Mouse (Mus musculus) megakaryocyte-erythroid progenitor cell, adult 5-6 weeks (primary cell): ENCODE data around the gene Ccs. TPM values are rescaled to one million over a fixed set of nuclear protein-coding genes. Genes with fewer than 3 reads are reported as not detected.
A peak's percentile ranks its signal among the peaks of the same experiment; 100 is the strongest.
"Not testable (repeated sequence)": the region's sequence is repeated elsewhere in the genome, so short reads cannot be mapped to it uniquely, and the experiment has no call there.

Experiments used
- ATAC-seq: replicated peaks from 2 replicates; pipeline ENCODE4 v1.8.0; 2016; ENCODE audit warnings: mild to moderate bottlenecking, inconsistent platforms; ENCODE audit not compliant: severe bottlenecking, poor library complexity, low FRiP score, low TSS enrichment
- total RNA-seq, 2 experiments: library from RNA; stranded (forward) in 1 of 2; stranded (reverse) in 1 of 2; fragments of 200-1000, 215-1000 nt in 1 of 2; fragments of >200 nt in 1 of 2; fragmentation: Nextera tagmentation in 1 of 2; gene quantifications; 2 replicates each; pipeline ENCODE4 v1.2.3; 2014 to 2017

The Ccs gene
- total RNA-seq, 2 experiments from 2014 or later = 59.0 to 81.3 TPM

GRCm38 (mm10) chr19:4838526-4839140, 499 bp downstream of the Ccs start:
- ATAC-seq = no peak

- ATAC-seq = no peak
Observed at GRCm38 (mm10) chr19:4837049-4837448, 2.1 kb downstream of the Ccs start.

- no peak for ATAC-seq
Observed at GRCm38 (mm10) chr19:4836096-4836495, 3.0 kb downstream of the Ccs start.

GRCm38 (mm10) chr19:4833977-4834376, 5.2 kb downstream of the Ccs start:
- ATAC-seq = no peak

- no peak for ATAC-seq
Observed at GRCm38 (mm10) chr19:4829156-4829555, 10.0 kb downstream of the Ccs start.

- no peak for ATAC-seq
Observed at GRCm38 (mm10) chr19:4828444-4829114, 10.6 kb downstream of the Ccs start.

GRCm38 (mm10) chr19:4820678-4821303, 18.3 kb downstream of the Ccs start:
- ATAC-seq = no peak

GRCm38 (mm10) chr19:4817182-4817835, 21.8 kb downstream of the Ccs start:
- ATAC-seq = no peak

- ATAC-seq = no peak
Observed at GRCm38 (mm10) chr19:4813015-4813414, 26.1 kb downstream of the Ccs start.

GRCm38 (mm10) chr19:4812334-4812949, 26.7 kb downstream of the Ccs start:
- not testable (repeated sequence) for ATAC-seq

- ATAC-seq = no peak; the same call in 1 of the 2 replicates
Observed at GRCm38 (mm10) chr19:4811909-4812242, 27.3 kb downstream of the Ccs start.

- peak; percentile 95 for ATAC-seq
Observed at GRCm38 (mm10) chr19:4811063-4811908, 27.8 kb downstream of the Ccs start, which contains the start of the genes Gm21992 and Rbm14. Gene Gm21992, minus strand, starts transcription at chr19:4811612. Gene Rbm14, minus strand, starts transcription at chr19:4811634.

GRCm38 (mm10) chr19:4810746-4811062, 28.4 kb downstream of the Ccs start:
- no peak for ATAC-seq

GRCm38 (mm10) chr19:4810309-4810708, 28.8 kb downstream of the Ccs start:
- no peak for ATAC-seq

GRCm38 (mm10) chr19:4803283-4803682, 35.8 kb downstream of the Ccs start:
- ATAC-seq = no peak

- ATAC-seq = no peak
Observed at GRCm38 (mm10) chr19:4802691-4803091, 36.4 kb downstream of the Ccs start.

- no peak for ATAC-seq
Observed at GRCm38 (mm10) chr19:4799083-4799482, 40.0 kb downstream of the Ccs start.

- no peak for ATAC-seq
Observed at GRCm38 (mm10) chr19:4797846-4798245, 41.3 kb downstream of the Ccs start.

- no peak for ATAC-seq
Observed at GRCm38 (mm10) chr19:4795929-4796328, 43.2 kb downstream of the Ccs start.
